Mouse (Mus musculus): ENCODE results near the gene Gls. TPM values are rescaled to one million over a fixed set of nuclear protein-coding genes. Genes with fewer than 3 reads are reported as not detected.

Gene Gls
- total and polyA plus RNA-seq, 2 experiments from 2014 or later = 13.7 to 83.4 TPM

DNA sequence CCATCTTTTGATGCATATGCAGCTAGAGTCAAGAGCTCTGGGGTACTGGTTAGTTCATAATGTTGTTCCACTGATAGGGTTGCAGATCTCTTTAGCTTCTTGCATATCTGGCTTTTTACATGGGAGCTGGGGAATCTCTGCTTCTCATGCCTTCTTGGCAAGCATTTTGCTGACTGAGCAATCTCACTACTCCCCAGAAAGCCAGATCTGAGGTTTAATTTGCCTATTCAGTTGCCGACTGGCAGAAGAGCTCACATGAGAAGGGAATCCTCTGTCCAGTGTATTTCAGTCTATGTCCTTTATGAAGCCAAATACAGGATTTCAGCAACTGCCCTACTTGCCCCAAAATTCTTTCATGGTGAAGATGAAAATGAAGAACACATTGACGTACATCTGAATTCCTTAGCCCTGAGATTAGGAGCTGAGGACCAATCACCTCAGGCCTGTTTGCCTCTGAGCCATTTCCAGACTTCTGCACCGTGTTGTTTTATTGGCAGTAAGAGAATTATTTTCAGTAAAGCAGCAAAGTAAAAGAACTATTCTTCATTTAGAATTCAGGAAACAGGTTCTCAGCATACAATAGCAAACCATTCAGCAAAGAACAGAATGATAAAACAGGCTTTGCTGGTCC, 33.0 kb upstream of the Gls start:
- 64% methylated on average over 3 of the region's 3 CpGs for WGBS
- Histone ChIP-seq H3K4me3 (ENCODE audit: low read depth, low read length) (no peak overlapping the region), H3K27me3 (ENCODE audit: control insufficient read depth, insufficient read depth, low read length) (no peaks in the 10 kb centered on the region), H3K27ac (ENCODE audit: low read depth) (no peak overlapping the region), H3K9me3 (replicated peaks; ENCODE audit: control insufficient read depth, low read length) (no peaks in the 10 kb centered on the region), H3K4me2 (ENCODE audit: low read depth, low read length) (no peak overlapping the region), H3K36me3 (replicated peaks; ENCODE audit: control insufficient read depth, insufficient read depth, low read length) (no peaks in the 10 kb centered on the region), H3K9ac (replicated peaks; ENCODE audit: low read depth, low read length) (no peak overlapping the region), H3K4me1 (ENCODE audit: control insufficient read depth, insufficient read depth) (0 out of 2 replicates have a peak, but pooled peaks cover 4% of the 10 kb centered on the region)
- ATAC-seq (ENCODE audit: insufficient read depth, low read depth) (no peak), DNase-seq (ENCODE audit: low spot score) (no peak)
- TF ChIP-seq EP300 (IDR thresholded peaks at IDR 0.05; ENCODE audit: low read depth) (no peak), CTCF (IDR thresholded peaks at IDR 0.05; ENCODE audit: low read depth) (no peak)

DNA sequence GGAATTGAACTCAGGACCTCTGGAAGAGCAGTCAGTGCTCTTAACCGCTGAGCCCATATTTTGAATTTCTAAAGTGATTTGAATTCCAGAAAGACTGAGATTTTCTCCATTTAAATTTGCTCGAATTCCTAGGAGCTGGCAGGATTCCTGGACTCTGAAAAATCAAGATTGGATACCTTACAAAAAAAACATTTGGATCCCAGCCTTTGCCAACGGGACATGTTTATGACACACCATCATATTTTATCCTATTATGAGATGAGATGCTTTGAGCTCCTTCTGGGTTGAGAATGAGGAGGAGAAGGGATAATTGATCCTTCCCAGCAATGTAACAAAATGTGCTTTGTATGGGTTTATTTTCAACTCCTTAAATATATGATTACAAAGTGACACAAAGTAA, 31.3 kb upstream of the Gls start:
- Histone ChIP-seq H3K27me3 (ENCODE audit: control insufficient read depth, insufficient read depth, low read length) (no peaks in the 10 kb centered on the region), H3K4me1 (ENCODE audit: control insufficient read depth, insufficient read depth) (no peaks in the 10 kb centered on the region), H3K4me3 (ENCODE audit: low read depth, low read length) (no peak overlapping the region), H3K4me2 (ENCODE audit: low read depth, low read length) (no peak overlapping the region), H3K27ac (ENCODE audit: low read depth) (no peak overlapping the region), H3K36me3 (replicated peaks; ENCODE audit: control insufficient read depth, insufficient read depth, low read length) (no peaks in the 10 kb centered on the region), H3K9me3 (replicated peaks; ENCODE audit: control insufficient read depth, low read length) (no peaks in the 10 kb centered on the region), H3K9ac (replicated peaks; ENCODE audit: low read depth, low read length) (no peak overlapping the region)
- 46% methylated on average over 3 of the region's 3 CpGs for WGBS
- TF ChIP-seq EP300 (IDR thresholded peaks at IDR 0.05; ENCODE audit: low read depth) (no peak), CTCF (IDR thresholded peaks at IDR 0.05; ENCODE audit: low read depth) (no peak)
- DNase-seq (ENCODE audit: low spot score) = no peak
- no peak for ATAC-seq (ENCODE audit: insufficient read depth, low read depth)

DNA sequence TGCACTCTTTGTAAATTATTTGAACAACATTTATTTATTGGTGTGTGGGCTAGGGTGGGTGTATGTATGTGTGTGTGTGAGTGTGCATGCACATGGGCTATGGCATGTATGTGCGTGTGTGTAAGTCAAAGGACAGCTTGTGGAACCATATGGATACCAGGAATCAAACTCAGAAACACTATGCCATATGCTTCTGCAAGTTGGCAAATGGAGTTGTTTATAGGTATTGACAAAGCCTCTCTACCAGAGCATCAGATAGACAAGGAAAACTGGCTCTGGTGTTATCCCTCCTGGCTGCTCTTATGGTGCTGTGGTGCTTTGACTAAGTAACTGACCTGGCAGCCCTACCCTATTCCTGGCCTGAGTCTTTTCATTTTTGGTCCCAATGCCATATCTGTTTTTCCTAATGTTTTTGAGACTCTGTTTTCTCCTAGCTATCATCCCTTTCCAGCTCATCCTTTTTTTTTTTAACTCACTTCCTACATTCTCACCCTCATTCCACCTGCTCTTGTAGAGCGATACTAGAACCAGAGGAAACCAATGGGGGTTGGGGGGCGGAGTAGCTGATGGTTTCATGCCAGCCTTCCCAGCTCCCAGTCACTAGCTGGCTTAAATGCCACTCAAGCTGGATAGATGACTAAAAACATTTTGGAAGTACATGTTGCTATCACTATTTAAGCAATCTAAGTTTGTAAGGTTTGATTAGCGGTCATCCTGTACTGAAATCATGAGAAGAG, 27.5 kb upstream of the Gls start:
- DNase-seq (ENCODE audit: low spot score) (no peak), ATAC-seq (ENCODE audit: insufficient read depth, low read depth) (no peak)
- H3K4me1 ChIP-seq (ENCODE audit: control insufficient read depth, insufficient read depth) = no peaks in the 10 kb centered on the region
- H3K4me3 ChIP-seq (ENCODE audit: low read depth, low read length) = no peak overlapping the region
- H3K36me3 ChIP-seq (replicated peaks; ENCODE audit: control insufficient read depth, insufficient read depth, low read length) = no peaks in the 10 kb centered on the region
- 91% methylated on average over 4 of the region's 4 CpGs for WGBS
- TF ChIP-seq EP300 (IDR thresholded peaks at IDR 0.05; ENCODE audit: low read depth) = no peak
- TF ChIP-seq CTCF (IDR thresholded peaks at IDR 0.05; ENCODE audit: low read depth) = no peak
- H3K9me3 ChIP-seq (replicated peaks; ENCODE audit: control insufficient read depth, low read length) = no peaks in the 10 kb centered on the region
- H3K4me2 ChIP-seq (ENCODE audit: low read depth, low read length) = no peak overlapping the region
- no peak overlapping the region for H3K27ac ChIP-seq (ENCODE audit: low read depth)
- H3K27me3 ChIP-seq (ENCODE audit: control insufficient read depth, insufficient read depth, low read length) = no peaks in the 10 kb centered on the region
- H3K9ac ChIP-seq (replicated peaks; ENCODE audit: low read depth, low read length) = no peak overlapping the region

DNA sequence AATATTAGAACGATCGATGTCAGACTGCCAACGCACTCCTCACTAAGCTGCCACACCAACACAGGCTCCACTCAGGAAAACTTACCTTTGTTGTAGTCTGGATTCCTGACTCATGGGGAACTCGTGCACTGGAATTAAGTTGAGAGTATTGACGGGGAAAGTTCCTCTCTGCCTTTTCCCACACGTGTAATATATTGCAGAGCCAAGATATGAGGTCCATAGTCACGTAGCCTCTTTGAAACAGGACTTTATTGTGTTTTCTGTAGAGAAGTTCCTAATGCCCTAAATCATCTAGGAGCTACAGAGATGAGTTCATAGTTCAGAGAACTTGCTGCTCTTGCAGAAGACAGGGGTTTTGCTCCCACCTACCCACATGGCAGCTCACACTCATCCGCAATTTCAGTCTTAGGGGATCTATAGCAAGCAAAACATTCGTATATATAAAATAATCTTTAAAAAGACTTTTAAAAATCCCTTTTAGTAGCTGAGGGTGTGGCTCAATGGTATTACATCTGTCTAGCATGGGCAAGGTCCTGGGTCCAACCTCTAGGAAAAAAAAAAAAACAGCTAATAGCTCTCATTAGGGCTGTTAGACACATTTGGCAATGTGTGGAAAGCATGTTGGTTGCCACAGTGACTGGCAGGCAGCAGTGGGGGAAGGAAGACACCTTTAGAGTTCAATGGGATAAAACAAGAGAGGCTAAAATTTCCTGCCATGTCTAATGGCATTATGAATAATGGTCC, 25.1 kb upstream of the Gls start:
- no peak for ATAC-seq (ENCODE audit: insufficient read depth, low read depth)

GRCm38 (mm10) chr1:52256916-52257315, 23.9 kb upstream of the Gls start:
- no peak for DNase-seq (ENCODE audit: low spot score)
- H3K9me3 ChIP-seq (replicated peaks; ENCODE audit: control insufficient read depth, low read length) = 0 out of 2 replicates have a peak, but pooled peaks cover 3% of the 10 kb centered on the region
- H3K36me3 ChIP-seq (replicated peaks; ENCODE audit: control insufficient read depth, insufficient read depth, low read length) = no peaks in the 10 kb centered on the region
- no peak overlapping the region for H3K4me2 ChIP-seq (ENCODE audit: low read depth, low read length)
- no peaks in the 10 kb centered on the region for H3K4me1 ChIP-seq (ENCODE audit: control insufficient read depth, insufficient read depth)
- 74% methylated on average over 4 of the region's 4 CpGs for WGBS
- no peak overlapping the region for H3K4me3 ChIP-seq (ENCODE audit: low read depth, low read length)
- ATAC-seq (ENCODE audit: insufficient read depth, low read depth) = no peak
- no peak overlapping the region for H3K9ac ChIP-seq (replicated peaks; ENCODE audit: low read depth, low read length)
- TF ChIP-seq EP300 (IDR thresholded peaks at IDR 0.05; ENCODE audit: low read depth) (no peak), CTCF (IDR thresholded peaks at IDR 0.05; ENCODE audit: low read depth) (no peak)
- H3K27me3 ChIP-seq (ENCODE audit: control insufficient read depth, insufficient read depth, low read length) = no peaks in the 10 kb centered on the region
- H3K27ac ChIP-seq (ENCODE audit: low read depth) = no peak overlapping the region

More for the DNA sequence above, 25.1 kb upstream of the Gls start:
- no peak for DNase-seq (ENCODE audit: low spot score)
- no peaks in the 10 kb centered on the region for H3K36me3 ChIP-seq (replicated peaks; ENCODE audit: control insufficient read depth, insufficient read depth, low read length)
- no peak overlapping the region for H3K4me2 ChIP-seq (ENCODE audit: low read depth, low read length)
- H3K27ac ChIP-seq (ENCODE audit: low read depth) = no peak overlapping the region
- no peak for TF ChIP-seq CTCF (IDR thresholded peaks at IDR 0.05; ENCODE audit: low read depth)
- no peak for TF ChIP-seq EP300 (IDR thresholded peaks at IDR 0.05; ENCODE audit: low read depth)
- H3K4me3 ChIP-seq (ENCODE audit: low read depth, low read length) = no peak overlapping the region
- no peak overlapping the region for H3K9ac ChIP-seq (replicated peaks; ENCODE audit: low read depth, low read length)
- 77% methylated on average over 9 of the region's 9 CpGs for WGBS
- H3K27me3 ChIP-seq (ENCODE audit: control insufficient read depth, insufficient read depth, low read length) = no peaks in the 10 kb centered on the region
- H3K4me1 ChIP-seq (ENCODE audit: control insufficient read depth, insufficient read depth) = no peaks in the 10 kb centered on the region
- H3K9me3 ChIP-seq (replicated peaks; ENCODE audit: control insufficient read depth, low read length) = 0 out of 2 replicates have a peak, but pooled peaks cover 3% of the 10 kb centered on the region

Measured in heart, postnatal 0 days (tissue).